Mouse (Mus musculus) frontal cortex, postnatal 25 days (tissue): ENCODE measurements around the gene Slc37a3.
"Not testable (repeated sequence)": the region's sequence is repeated elsewhere in the genome, so short reads cannot be mapped to it uniquely, and the experiment has no call there.

Source experiments
- DNase-seq, 2 experiments: peaks; one replicate each; pipeline ENCODE4 v3.0.0; 2022; ENCODE audit warnings: low spot score in 2 of 2

The Slc37a3 gene

DNA sequence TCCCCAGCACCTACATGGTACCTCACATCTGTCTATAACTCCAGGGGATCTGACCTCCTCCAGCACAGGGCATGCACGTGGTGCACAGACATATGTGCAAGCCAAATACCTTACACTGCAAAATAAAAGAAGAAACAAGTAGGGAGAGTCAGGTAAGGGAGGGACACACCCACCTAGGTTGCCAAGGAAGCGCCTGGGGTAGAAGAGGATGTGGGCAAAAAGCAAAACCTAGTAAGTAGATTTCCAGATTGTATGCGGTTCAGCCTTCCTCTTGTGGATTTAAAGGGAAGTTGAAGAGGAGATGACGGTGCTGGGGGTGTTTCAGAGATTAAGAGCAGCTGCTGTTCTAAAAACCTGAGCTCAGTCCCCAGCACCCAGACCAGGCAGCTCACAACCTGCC, 1.7 kb upstream of the Slc37a3 start:
- no peak for DNase-seq

DNA sequence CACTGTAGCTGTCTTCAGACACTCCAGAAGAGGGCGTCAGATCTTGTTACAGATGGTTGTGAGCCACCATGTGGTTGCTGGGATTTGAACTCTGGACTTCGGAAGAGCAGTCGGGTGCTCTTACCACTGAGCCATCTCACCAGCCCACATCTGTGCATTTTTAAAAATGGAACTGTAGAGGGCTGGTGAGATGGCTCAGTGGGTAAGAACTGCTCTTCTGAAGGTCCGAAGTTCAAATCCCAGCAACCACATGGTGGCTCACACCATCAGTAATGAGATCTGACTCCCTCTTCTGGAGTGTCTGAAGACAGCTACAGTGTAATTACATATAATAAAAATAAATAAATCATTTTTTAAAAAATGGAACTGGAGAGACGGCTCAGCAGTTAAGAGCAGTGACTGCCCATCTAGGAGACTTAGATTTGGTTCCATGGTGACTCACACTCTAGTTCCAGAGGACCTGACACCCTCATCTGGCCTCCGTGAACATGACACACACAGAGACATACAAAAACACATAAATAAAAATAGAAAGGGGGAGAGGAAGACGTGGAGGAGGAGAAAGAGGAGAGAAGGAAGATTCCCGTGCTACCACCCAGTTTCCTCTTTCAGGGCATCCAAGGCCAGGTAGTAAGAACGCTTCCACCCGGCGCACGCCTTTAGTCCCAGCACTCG, 823 bp upstream of the Slc37a3 start:
- not testable (repeated sequence) for DNase-seq

GRCm38 (mm10) chr6:39376775-39377174, 700 bp downstream of the Slc37a3 start:
- no peak for DNase-seq

GRCm38 (mm10) chr6:39373301-39373955, 4.0 kb downstream of the Slc37a3 start:
- DNase-seq: no peak

DNA sequence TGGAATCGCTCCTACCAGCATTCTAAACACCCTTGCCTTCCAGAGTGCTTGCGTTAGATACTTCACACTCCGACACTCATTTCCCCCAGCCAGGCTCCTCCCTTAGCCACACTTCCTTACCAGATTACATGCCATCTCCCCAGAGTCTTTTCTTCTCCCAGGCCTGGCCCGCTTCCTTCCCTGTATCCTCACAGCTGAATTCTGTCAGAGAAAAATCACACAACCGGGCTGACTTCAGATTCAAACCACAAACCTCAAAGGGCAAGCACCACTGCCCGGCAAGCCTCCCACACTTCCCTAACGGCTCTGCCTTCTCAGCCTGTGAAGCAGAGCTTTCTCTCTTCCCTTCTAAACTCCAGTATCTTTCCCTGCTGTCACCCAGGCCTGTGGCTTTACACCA, 4.7 kb downstream of the Slc37a3 start:
- no peak for DNase-seq

GRCm38 (mm10) chr6:39372042-39372441, 5.4 kb downstream of the Slc37a3 start:
- no peak for DNase-seq

- no peak for DNase-seq
Measured at GRCm38 (mm10) chr6:39369631-39370030, 7.8 kb downstream of the Slc37a3 start.

- DNase-seq: no peak
Measured at GRCm38 (mm10) chr6:39362684-39363083, 14.8 kb downstream of the Slc37a3 start.

- DNase-seq: not testable (repeated sequence)
Measured at GRCm38 (mm10) chr6:39359207-39359606, 18.3 kb downstream of the Slc37a3 start.

- DNase-seq: no peak
Measured at GRCm38 (mm10) chr6:39348946-39349345, 28.5 kb downstream of the Slc37a3 start.

DNA sequence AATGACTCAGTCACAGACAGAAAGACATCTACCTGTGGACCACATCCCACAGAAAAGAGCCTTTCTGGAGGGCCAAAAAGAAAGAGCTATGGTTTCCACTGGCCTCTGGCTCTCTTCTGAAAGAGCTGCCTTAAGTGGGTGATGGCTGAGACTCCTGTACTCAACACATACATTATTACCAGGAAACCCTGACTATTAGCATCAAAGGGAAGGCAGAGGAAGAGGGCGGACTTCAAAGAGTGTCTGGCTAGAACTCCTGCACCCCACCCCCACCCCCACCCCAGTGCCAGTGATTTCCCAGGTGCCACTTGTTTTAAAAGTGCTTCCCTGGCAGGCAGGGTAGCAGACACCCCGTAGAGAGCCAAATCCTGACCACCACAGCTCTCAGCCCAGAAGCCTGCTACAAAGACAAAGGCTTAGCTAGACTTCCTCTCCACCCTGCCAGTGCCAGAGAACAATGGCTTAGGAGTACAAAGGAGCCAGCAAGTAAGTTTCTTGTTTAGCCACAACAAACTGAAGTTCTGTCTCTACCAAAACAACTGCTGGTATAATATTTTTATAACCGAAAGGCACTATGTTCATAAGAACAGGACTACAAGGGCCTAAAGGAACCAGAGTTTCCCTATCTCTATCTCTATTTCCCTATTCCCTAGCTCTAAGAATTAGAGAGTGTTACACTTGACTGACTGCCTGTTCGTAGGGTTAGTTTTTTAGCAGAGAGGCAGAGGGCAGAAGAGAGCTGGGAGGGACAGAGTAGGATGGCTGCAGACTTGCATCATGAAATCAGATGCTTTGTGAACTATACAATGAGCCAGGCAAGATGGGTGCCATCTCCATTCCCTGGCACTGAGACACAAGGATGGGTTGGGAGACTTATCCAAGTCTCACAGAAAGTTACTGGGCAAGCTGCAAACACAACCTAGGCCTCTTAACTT, 29.3 kb downstream of the Slc37a3 start:
- no peak for DNase-seq

DNA sequence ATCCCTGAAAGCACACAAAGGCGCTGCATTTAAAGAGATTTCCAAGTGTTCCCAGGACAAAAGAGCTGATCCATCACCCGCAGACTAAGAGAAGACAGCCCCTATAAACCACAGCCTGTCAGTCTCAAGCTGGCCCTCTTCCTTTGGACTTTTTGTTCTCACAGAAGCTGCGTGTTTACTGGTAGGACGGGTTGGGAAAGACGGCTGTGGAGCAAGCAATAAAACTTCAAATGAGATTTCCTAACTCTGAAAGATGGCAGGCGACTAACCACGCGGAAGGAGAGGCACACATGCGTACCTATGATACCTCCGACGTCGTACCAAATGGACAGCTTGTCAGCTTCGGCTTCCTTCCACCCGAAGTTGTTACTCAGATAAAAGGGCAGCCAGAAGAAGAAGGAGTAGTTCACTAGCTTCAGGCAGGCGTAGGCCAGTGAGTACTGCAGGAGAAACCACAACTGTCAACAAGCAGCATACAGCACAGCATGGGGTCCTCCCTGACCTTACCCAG, 30.4 kb downstream of the Slc37a3 start:
- DNase-seq: no peak

DNA sequence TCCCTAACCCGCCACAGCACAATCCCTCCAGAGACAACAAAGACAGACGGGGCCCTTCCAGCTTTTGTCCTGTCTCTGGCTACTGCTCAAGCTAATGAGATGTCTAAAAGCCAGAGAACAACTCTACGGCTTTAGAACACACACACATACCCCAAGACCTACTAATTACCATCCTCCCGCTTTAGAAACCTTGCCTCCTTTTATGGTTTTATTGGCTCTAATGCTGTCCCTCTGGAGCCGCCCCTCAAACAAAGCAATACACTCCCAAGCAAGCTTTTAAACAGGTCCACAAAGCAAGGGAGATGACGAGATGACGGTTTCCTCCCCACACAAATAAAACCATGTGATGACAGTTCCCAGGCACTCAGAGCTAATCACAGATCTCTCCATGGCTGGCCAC, 32.0 kb downstream of the Slc37a3 start:
- no peak for DNase-seq

GRCm38 (mm10) chr6:39344020-39344419, 33.5 kb downstream of the Slc37a3 start:
- DNase-seq: peak; percentile 75 to 78

- no peak for DNase-seq
Measured at GRCm38 (mm10) chr6:39341798-39342197, 35.7 kb downstream of the Slc37a3 start.

GRCm38 (mm10) chr6:39338359-39338758, 39.1 kb downstream of the Slc37a3 start:
- no peak for DNase-seq

- DNase-seq: no peak
Measured at GRCm38 (mm10) chr6:39334873-39335272, 42.6 kb downstream of the Slc37a3 start.

DNA sequence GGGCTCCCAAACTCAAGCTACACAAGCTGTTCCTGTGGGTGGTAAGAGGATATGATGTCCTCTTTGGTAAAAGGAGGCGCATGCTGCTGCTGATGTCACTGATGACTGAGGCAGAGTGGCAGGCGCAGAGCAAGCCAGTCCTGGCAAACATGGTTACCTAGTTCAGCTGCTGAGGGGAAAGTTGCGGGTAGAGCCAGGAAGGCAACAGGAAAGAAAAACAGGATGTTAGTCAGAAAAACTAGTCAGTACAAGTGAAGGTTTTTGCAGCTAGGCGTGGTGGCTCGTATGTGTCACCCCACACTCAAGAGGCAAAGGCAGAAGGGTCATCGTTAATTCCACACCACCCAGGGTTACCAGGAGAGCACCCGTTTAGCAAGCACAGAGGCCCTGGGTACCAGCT, 43.3 kb downstream of the Slc37a3 start:
- DNase-seq: no peak

GRCm38 (mm10) chr6:39331998-39332700, 45.3 kb downstream of the Slc37a3 start:
- no peak for DNase-seq

DNA sequence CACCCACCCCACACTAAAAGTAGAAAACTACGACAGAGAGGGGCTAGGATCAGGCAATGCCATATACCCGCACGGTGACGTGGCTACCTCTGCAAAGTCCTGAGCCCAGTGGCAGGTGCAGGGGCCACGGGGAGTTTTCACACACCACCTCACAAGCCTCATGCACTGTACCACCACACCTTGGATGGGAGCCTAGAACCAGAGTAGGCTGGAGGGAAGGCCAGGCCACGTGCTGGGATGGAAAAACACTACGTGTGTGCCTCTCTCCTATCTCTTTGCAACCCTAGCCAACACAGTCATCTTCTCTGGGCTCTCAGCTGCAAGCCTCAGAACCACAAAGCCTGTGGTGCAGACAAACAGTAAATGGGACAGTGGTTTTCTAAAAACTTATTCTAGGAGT, 46.5 kb downstream of the Slc37a3 start:
- no peak for DNase-seq

- no peak for DNase-seq
Measured at GRCm38 (mm10) chr6:39320286-39320685, 57.2 kb downstream of the Slc37a3 start.
